Mouse (Mus musculus): Measurements from ENCODE around the gene Bcl2l1.

DNA sequence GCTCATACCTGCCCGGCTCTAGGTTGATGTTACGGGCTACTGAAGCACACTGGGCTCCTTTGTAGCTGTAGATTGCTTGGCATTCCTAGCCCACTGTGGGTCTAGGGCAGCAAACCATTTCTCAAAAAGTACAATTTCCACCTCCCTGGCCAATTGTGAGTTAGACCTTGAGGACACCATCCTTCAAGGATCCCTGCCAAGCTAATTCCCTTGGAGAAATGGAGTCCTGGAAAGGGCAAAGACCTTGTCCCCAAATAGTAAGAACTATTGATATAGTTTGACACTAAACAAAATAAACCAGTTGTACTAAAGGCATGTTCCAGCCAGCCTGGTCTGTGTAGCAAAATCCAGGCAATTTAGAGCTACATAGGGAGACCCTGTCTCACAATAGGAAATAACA, 93.2 kb downstream of the Bcl2l1 start:
- TF ChIP-seq POLR2A (IDR thresholded peaks at IDR 0.05; ENCODE audit: low read depth, low read length), result no peak
- TF ChIP-seq CTCF (IDR thresholded peaks at IDR 0.05; ENCODE audit: extremely low read depth, insufficient read depth, insufficient read length, insufficient replicate concordance), result no peak
